Mouse (Mus musculus): ENCODE results near the gene Pold4.
A peak's percentile ranks its signal among the peaks of the same experiment; 100 is the strongest.

Gene Pold4

GRCm38 (mm10) chr19:4268566-4269361 lies 37.1 kb downstream of the Pold4 start, which contains the start of gene Ssh3:
TSS of gene Ssh3 (minus strand) at chr19:4269180.
- DNase-seq (ENCODE audit: low read depth, low spot score), result peak; percentile 66

DNA sequence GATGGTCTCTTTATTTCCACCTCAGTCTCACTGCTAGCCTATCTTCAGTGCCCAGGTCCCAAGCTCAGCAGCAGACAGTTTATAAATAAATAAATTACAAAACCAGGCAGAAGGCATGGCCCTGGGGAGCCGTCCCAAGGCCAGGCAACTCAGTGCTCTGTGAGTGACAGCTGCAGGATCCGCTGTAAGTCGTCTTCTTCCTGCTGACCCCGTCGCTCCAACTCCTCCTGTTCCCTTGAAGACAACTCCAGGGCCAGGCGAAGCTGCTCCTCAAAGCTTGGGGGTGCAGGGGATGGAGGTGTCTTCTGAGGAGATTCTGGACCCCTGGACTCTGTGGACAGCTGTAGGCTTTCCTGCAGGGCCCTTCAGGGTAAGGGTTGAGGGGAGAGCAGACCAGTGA lies 38.5 kb downstream of the Pold4 start:
- no peak for DNase-seq (ENCODE audit: low read depth, low spot score)

DNA sequence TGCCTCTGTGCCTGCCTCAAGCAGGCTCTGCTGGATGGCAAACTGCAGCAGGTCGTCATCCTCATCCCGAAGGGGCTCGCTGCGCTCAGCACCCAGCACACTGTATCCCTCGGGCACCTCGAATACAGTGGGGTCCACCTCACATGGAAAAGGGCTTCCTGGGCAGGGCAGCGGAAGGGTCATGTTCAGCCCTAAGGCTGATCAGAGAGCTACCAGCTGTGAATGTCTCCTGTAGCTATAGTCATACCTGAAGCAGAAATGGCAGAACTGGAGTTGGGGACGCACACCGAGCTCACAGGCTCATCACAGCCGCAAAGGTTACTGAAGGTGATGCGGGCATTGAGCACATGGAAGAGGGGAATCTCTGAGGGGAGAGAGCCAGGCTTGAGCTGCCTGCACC lies 39.3 kb downstream of the Pold4 start:
- no peak for DNase-seq (ENCODE audit: low read depth, low spot score)

GRCm38 (mm10) chr19:4279487-4279886 lies 47.8 kb downstream of the Pold4 start:
- peak; percentile 88 for DNase-seq (ENCODE audit: low read depth, low spot score)

- DNase-seq (ENCODE audit: low read depth, low spot score), result no peak
Measured at GRCm38 (mm10) chr19:4280425-4280824, 48.7 kb downstream of the Pold4 start.

GRCm38 (mm10) chr19:4282898-4283553 lies 51.3 kb downstream of the Pold4 start, which contains the start of gene Ankrd13d:
TSS of gene Ankrd13d (minus strand) at chr19:4283137.
- peak; percentile 93 for DNase-seq (ENCODE audit: low read depth, low spot score)

Measured in ZHBTc4 (cell line).